Mouse (Mus musculus) intestine, embryonic 14.5 days (tissue): Measurements from ENCODE around the gene Tob1. TPM values are rescaled to one million over a fixed set of nuclear protein-coding genes. Genes with fewer than 3 reads are reported as not detected.

Experiments
- ATAC-seq: fragments of 200-750 bp; cut with Nextera tagmentation; replicated peaks from 2 replicates; pipeline ENCODE4 v1.8.0; 2017; ENCODE audit warnings: low read depth, moderate number of reproducible peaks, moderate TSS enrichment, moderate library complexity; ENCODE audit not compliant: low FRiP score, low TSS enrichment
- DNase-seq: peaks from one replicate; pipeline ENCODE4 v3.0.0-alpha.2; 2018; ENCODE audit warnings: low spot score
- H3K27ac ChIP-seq: fragments of 300-500 bp; sonication (generic); 2 replicates; pipeline ENCODE4 v1.5.1; 2014; ENCODE audit warnings: low read depth, mild to moderate bottlenecking, control low read depth
- H3K27me3 ChIP-seq: fragments of 300-500 bp; sonication (generic); replicated peaks from 2 replicates; pipeline ENCODE4 v1.6.1; 2014; ENCODE audit warnings: low read length, control low read depth; ENCODE audit not compliant: control insufficient read depth, insufficient read depth
- H3K36me3 ChIP-seq: fragments of 300-500 bp; sonication (generic); 2 replicates; pipeline ENCODE4 v1.6.1; 2014; ENCODE audit warnings: low read length, control low read depth; ENCODE audit not compliant: control insufficient read depth, insufficient read depth
- H3K4me1 ChIP-seq: fragments of 300-500 bp; sonication (generic); replicated peaks from 2 replicates; pipeline ENCODE4 v1.6.1; 2014; ENCODE audit warnings: low read length, control low read depth, mixed read lengths; ENCODE audit not compliant: control insufficient read depth, insufficient read depth
- H3K4me2 ChIP-seq: fragments of 300-500 bp; sonication (generic); 2 replicates; pipeline ENCODE4 v1.6.1; 2014; ENCODE audit warnings: low read length
- H3K4me3 ChIP-seq: fragments of 300-500 bp; sonication (generic); 2 replicates; pipeline ENCODE4 v1.5.1; 2014; ENCODE audit warnings: low read depth, low read length, control low read depth, mixed read lengths
- H3K9ac ChIP-seq: fragments of 300-500 bp; sonication (generic); 2 replicates; pipeline ENCODE4 v1.6.1; 2014; ENCODE audit warnings: mild to moderate bottlenecking, low read length
- H3K9me3 ChIP-seq: fragments of 300-500 bp; sonication (generic); 2 replicates; pipeline ENCODE4 v1.6.1; 2016; ENCODE audit warnings: low read length, control low read depth; ENCODE audit not compliant: control insufficient read depth
- WGBS: fragments of 180-500 bp; shearing (Covaris S2); extraction: QIAGEN DNeasy Blood & Tissue Kit; methylation state at CpG from one replicate; pipeline ENCODE4 v1.1.7; 2014; 5-methylcytosine and 5-hydroxymethylcytosine counted together
- polyA plus RNA-seq: library from polyadenylated mRNA; unstranded; fragments of >200 nt; fragmentation: Nextera tagmentation; extraction: Ambion mirVana; gene quantifications from 2 replicates; pipeline ENCODE4 v1.2.1, GENCODE M21; 2014

Tob1 gene
- polyA plus RNA-seq, 1 experiment from 2014 or later, result 24.1 TPM

DNA sequence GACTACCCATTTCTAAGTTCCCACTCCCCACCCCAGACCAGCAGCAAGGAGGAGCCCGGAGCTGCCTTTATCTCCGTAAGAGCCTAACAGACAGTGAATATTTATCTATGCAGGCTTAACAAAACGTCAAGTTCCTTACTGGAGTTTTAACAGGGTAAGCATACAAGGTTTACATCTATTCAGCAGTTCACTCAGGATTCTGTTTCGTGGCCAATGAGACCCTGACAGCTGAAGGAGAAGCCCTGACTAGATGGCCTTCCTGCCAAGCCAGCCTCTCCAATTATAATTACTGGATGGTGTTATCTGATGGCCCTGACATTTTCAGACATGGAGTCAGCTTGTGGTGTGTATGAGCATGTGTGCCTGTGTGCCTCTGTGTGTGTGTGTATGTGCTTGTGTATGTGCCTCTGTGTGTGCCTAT is 37.5 kb upstream of the Tob1 start:
- Histone ChIP-seq H3K4me2 (no peak overlapping the region), H3K4me3 (no peak overlapping the region), H3K9ac (no peak overlapping the region), H3K27ac (no peak overlapping the region), H3K9me3 (no peaks in the 10 kb centered on the region), H3K4me1 (peaks cover 5% of the 10 kb centered on the region; the same call in 1 of the 2 replicates), H3K27me3 (no peaks in the 10 kb centered on the region), H3K36me3 (no peaks in the 10 kb centered on the region)
- WGBS, result 17% methylated on average over 4 of the region's 4 CpGs
- ATAC-seq (no peak), DNase-seq (no peak)

DNA sequence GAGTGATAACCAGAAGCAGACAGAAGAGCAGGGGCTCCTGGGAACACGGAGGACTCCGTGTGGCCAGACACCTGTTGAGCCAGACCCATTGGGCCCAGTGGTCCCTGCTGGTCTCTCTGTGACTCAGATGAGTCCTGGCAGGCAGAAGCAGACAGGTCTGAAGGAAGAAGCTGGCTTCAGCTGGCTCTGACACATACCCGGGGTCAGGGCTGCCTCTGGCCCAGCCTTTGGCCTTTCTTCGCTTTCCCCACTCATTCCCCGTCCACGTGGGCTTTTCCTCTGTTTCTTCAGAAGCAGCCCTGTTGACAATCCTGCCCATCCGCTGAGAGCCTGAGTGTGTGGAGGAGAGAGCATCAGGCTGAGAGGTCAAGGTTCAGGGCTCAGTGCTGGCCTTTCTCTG is 36.0 kb upstream of the Tob1 start:
- H3K4me1 ChIP-seq, result peaks cover 5% of the 10 kb centered on the region; the same call in 1 of the 2 replicates
- H3K9ac ChIP-seq, result no peak overlapping the region
- DNase-seq (no peak), ATAC-seq (no peak)
- no peak overlapping the region for H3K4me3 ChIP-seq
- no peaks in the 10 kb centered on the region for H3K36me3 ChIP-seq
- H3K4me2 ChIP-seq, result no peak overlapping the region
- no peaks in the 10 kb centered on the region for H3K27me3 ChIP-seq
- 59% methylated on average over 7 of the region's 7 CpGs for WGBS
- H3K27ac ChIP-seq, result no peak overlapping the region
- H3K9me3 ChIP-seq, result no peaks in the 10 kb centered on the region

DNA sequence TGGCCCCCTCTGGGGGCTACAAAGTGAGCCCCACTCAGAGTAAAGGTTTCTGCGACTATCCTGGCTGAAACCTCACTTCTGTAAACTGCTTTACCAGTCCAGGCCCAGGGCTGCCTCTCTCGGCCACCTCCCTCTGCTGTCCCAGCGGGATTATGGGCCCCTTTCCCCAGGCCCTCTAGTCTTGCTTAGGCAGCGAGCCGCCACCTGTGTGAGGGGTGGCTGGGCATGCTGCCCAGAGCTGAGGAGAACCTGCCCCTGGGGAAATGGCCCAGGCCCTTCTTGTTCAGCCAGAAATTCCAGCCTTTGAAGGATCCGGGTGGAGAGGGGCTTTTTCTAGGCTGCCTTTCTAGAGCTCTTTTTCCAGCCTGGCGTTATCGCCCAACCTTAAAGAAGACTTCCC is 35.6 kb upstream of the Tob1 start:
- Histone ChIP-seq H3K4me2 (no peak overlapping the region), H3K36me3 (no peaks in the 10 kb centered on the region), H3K4me1 (peaks cover 5% of the 10 kb centered on the region; the same call in 1 of the 2 replicates), H3K4me3 (no peak overlapping the region), H3K27ac (no peak overlapping the region), H3K9ac (no peak overlapping the region), H3K9me3 (no peaks in the 10 kb centered on the region), H3K27me3 (no peaks in the 10 kb centered on the region)
- no peak for ATAC-seq
- 51% methylated on average over 8 of the region's 8 CpGs for WGBS
- DNase-seq, result no peak

DNA sequence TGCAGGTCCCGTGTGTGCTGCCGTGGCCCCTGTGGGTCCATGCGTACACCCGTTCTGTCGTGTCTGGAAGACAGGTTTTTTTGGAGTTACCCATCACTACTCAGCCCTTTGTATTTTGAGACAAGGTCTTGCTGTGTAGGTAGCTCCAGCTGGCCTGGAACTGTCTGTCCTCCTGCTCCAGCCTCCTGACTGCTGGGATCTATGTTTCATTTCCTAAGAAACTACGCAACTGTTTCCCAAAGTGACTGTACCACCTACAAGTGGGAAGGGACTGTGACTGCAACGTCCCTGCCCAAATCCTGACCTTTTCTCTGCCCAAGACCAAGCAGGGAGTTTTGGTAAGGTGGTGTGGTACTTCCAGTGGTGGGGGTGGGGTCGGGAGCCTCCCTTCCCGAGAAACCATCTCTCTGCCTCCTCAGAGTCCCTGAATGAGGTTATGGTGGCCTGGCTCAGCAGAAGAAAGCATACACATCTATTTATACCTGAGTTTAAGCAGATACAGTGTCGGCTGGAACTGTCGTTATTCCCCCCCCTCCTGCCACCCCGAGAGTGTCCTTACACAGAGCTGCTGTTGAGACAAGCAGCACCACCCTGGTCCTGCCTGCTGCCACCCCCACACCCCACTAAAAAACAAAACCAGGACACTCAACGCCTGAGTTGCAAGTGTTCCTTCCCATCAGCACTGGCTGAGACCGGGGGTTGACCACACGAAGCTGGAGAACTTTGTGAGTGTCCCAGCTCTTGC is 33.2 kb upstream of the Tob1 start:
- Histone ChIP-seq H3K4me1 (peaks cover 5% of the 10 kb centered on the region; the same call in 1 of the 2 replicates), H3K27me3 (no peaks in the 10 kb centered on the region), H3K4me3 (no peak overlapping the region), H3K4me2 (no peak overlapping the region), H3K36me3 (no peaks in the 10 kb centered on the region), H3K9ac (no peak overlapping the region), H3K27ac (no peak overlapping the region), H3K9me3 (no peaks in the 10 kb centered on the region)
- ATAC-seq (no peak), DNase-seq (no peak)
- WGBS, result 72% methylated on average over 15 of the region's 15 CpGs

DNA sequence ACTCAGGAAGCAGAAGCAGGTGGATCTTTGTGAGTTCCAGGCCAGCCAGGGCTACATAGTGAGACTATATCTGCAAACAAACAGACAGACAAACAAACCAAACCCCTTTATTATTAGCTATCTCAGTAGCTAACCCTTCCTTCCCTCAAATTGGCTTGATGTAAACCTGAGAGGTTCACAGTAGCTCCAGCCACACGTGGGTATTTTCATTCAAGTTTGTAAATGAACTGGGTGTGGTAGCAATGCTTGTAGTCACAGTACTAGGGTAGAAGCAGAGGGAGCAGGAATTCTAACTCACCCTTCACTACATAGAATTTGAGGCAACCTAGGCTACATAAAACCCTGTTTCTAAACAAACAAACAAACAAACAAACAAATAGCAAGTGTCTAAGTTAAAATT is 31.5 kb upstream of the Tob1 start:
- Histone ChIP-seq H3K4me1 (no peaks in the 10 kb centered on the region; the same call in 1 of the 2 replicates), H3K9ac (no peak overlapping the region), H3K27me3 (no peaks in the 10 kb centered on the region), H3K4me2 (no peak overlapping the region), H3K4me3 (no peak overlapping the region), H3K9me3 (no peaks in the 10 kb centered on the region), H3K36me3 (no peaks in the 10 kb centered on the region), H3K27ac (no peak overlapping the region)
- no peak for DNase-seq
- no peak for ATAC-seq
- 20% methylated on average over 1 of the region's 1 CpGs for WGBS

DNA sequence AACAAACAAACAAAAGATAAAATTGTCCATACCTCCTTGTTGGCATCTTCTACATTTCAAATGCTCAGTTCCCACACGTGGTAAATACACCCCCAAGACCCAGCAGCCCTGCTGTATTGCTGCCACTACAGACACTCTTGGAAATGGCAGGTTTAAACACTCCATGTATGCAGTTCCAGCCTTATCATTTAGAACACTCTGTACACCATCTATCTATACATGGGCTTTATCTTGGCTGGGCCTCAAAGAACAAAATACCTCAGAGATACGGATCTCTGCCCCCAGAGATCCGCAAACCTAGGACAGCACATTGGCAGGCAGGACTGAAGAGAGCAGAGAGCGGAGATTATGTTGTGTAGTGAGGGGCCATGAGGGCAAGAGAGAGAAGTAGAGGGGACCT is 31.1 kb upstream of the Tob1 start:
- no peaks in the 10 kb centered on the region for H3K27me3 ChIP-seq
- H3K9ac ChIP-seq, result no peak overlapping the region
- ATAC-seq (no peak), DNase-seq (no peak)
- H3K4me2 ChIP-seq, result no peak overlapping the region
- H3K36me3 ChIP-seq, result no peaks in the 10 kb centered on the region
- no peaks in the 10 kb centered on the region; the same call in 1 of the 2 replicates for H3K4me1 ChIP-seq
- H3K4me3 ChIP-seq, result no peak overlapping the region
- H3K27ac ChIP-seq, result no peak overlapping the region
- no peaks in the 10 kb centered on the region for H3K9me3 ChIP-seq
- 70% methylated on average over 4 of the region's 4 CpGs for WGBS

DNA sequence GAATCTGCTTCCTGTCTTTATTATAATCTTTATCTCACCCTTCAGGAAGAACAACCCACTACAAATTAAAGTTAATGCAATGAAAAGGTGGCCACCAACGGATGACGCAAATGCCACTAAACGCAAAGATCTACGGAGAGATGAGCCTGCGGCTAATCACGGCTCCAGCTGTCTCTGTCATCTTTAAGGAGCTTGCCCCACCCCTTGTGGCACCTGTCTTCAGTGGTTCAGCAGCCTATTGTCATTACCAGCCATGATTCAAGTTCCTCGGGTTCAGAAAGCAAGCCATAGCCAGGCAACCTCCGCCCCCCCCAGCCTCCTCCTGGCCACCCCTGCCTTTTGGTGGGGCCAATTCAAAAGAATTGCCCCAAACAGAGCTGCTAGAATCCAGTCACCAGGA is 29.6 kb upstream of the Tob1 start:
- Histone ChIP-seq H3K27ac (no peak overlapping the region), H3K9ac (no peak overlapping the region), H3K4me2 (no peak overlapping the region), H3K4me1 (no peaks in the 10 kb centered on the region), H3K9me3 (no peaks in the 10 kb centered on the region), H3K27me3 (no peaks in the 10 kb centered on the region), H3K4me3 (no peak overlapping the region), H3K36me3 (no peaks in the 10 kb centered on the region)
- 92% methylated on average over 8 of the region's 8 CpGs for WGBS
- DNase-seq (no peak), ATAC-seq (no peak)

DNA sequence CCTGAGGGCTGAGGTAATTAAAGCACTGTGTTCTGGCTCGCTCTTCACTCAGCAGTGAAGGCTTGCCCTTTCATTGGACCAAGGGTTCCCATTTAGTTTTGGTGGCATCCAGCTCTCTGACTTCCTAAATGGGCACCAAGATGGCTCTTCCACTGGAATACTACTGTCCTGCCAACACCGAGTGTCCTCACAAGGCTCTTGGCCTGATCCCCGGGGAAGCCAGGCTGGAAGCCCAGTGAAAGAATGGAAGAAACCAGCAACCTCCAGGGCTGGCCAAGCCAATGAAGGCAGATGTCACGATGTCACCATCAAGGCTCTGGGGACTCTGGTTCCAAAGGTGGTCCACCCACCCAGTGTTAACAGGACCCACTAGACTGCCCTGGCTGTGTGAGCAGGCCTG is 28.5 kb upstream of the Tob1 start:
- H3K4me1 ChIP-seq, result no peaks in the 10 kb centered on the region
- H3K36me3 ChIP-seq, result no peaks in the 10 kb centered on the region
- DNase-seq (no peak), ATAC-seq (no peak)
- no peak overlapping the region for H3K4me2 ChIP-seq
- H3K9ac ChIP-seq, result no peak overlapping the region
- 91% methylated on average over 4 of the region's 4 CpGs for WGBS
- no peaks in the 10 kb centered on the region for H3K9me3 ChIP-seq
- no peak overlapping the region for H3K4me3 ChIP-seq
- no peak overlapping the region for H3K27ac ChIP-seq
- no peaks in the 10 kb centered on the region for H3K27me3 ChIP-seq

DNA sequence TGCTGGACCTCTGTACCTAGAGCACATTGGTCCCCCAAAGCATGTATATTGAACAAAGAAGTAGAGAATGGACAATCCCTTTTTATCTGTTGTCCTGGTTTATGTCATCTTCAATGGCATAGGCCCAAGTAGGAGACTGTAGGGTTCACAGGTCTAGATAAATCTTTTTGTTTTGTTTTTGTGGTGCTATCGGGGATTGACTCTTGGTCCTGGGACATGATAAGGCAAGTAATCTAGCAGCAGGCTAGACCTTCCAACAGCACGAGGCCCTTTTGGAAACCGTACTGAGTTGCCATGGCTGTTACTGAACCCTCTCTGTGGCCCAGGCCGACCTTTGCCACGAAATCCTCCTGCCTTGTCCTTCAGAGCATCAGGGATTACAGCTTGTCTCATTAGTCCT is 28.1 kb upstream of the Tob1 start:
- WGBS, result 83% methylated on average over 5 of the region's 5 CpGs
- Histone ChIP-seq H3K9me3 (no peaks in the 10 kb centered on the region), H3K36me3 (no peaks in the 10 kb centered on the region)

More for the DNA sequence above, 28.1 kb upstream of the Tob1 start:
- Histone ChIP-seq H3K4me1 (no peaks in the 10 kb centered on the region), H3K27ac (no peak overlapping the region), H3K9ac (no peak overlapping the region), H3K4me2 (no peak overlapping the region), H3K4me3 (no peak overlapping the region), H3K27me3 (no peaks in the 10 kb centered on the region)
- DNase-seq (no peak), ATAC-seq (no peak)
